Mouse (Mus musculus) spleen, adult 12 weeks (tissue): ENCODE data around the gene Gmip.

Source experiments
- DNase-seq: peaks from one replicate; pipeline ENCODE4 v3.0.0; 2022; ENCODE audit warnings: low spot score

Gmip gene

GRCm38 (mm10) chr8:69804537-69804936, 3.9 kb upstream of the Gmip start:
- no peak for DNase-seq

DNA sequence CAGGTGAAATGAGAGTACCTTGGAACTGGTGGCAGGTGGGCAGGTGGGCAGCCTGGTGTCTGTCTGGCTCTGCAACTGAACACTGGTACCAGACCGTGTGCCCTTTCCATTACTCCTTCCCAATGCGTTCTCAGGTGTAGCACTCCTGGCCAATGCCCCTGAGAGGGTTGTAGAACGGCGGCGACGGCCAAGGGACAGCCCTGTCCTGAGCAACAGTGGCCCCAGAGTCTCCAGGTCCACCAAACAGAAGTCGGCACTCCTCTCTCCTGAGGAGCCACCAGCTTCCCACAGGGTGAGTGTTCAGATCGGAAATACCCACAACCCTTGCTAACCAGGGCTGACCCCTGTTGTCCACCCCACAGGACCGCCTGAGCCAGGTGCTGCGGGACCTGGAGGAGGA, 3.4 kb upstream of the Gmip start:
- DNase-seq = no peak

- DNase-seq = no peak
These were observed 3.0 kb upstream of the Gmip start for GRCm38 (mm10) chr8:69805491-69805890.

DNA sequence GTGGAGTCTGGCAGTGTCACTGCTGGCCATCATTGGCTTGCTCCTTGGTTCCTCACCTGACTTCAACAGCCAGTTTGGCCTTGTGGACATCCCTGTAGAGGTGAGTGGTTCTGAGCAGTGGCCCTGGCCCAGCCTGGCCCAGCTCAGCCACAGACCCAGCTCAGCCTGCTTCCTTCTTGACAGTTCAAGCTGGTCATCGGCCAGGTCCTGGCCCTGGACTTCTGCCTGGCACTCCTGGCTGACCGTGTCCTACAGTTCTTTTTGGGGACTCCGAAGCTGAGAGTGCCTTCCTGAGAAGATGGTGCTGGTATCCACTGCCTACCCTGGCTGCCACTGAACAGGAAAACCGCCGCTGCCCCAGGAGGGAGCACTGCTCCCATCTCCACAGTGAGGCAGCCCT, 1.2 kb upstream of the Gmip start:
- DNase-seq = no peak

DNA sequence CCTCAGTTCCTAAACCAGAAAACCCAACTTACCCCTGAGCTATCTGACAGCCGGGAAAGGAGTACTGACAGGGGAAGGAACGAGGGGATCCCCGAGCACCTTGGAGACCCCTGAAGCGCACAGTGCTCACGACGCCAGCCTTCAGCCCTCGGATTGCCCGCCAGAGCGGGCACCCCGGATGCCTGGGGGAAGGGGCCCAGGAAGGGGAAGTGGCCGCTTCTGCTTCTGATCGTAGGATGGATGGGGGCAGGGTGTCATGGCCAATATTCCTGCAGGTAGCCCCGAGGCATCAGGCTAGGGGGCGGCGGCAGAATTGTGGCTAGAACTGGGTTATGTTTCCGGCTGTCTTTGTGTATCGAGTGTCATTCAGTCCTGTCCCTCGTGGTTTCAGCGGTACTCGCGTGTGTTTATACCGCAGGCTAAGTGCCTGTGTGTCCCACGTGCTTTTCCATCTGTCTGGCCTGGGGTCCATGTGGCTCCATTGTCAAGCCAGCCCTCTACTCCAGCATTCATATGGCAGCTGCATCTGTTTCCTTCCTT, 455 bp downstream of the Gmip start:
- DNase-seq = no peak

GRCm38 (mm10) chr8:69809820-69810219, 1.3 kb downstream of the Gmip start:
- DNase-seq = no peak

- DNase-seq = no peak
These were observed 6.4 kb downstream of the Gmip start for GRCm38 (mm10) chr8:69814881-69815280.

DNA sequence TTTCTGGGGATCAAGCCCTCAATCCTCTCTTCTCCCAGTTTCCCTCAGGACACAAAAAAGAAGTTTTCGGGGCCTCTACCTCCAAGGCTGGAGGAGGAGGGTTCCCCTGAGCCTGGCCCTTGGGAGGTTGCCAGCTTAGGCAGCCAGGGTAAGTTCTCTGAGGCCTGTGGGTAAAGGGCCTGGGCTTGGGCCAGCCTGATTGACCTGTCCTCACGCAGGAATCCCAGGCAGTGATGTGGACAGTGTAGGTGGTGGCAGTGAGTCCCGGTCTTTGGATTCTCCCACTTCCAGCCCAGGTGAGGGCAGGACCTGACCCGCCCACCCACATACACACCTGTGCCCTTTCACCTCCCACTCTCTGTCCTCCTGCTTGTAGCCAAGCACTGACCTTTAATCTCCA, 6.9 kb downstream of the Gmip start:
- DNase-seq = no peak

GRCm38 (mm10) chr8:69820466-69820865, 12.0 kb downstream of the Gmip start:
- DNase-seq = no peak

- DNase-seq = no peak
These were observed 13.5 kb downstream of the Gmip start for GRCm38 (mm10) chr8:69821971-69822385.

DNA sequence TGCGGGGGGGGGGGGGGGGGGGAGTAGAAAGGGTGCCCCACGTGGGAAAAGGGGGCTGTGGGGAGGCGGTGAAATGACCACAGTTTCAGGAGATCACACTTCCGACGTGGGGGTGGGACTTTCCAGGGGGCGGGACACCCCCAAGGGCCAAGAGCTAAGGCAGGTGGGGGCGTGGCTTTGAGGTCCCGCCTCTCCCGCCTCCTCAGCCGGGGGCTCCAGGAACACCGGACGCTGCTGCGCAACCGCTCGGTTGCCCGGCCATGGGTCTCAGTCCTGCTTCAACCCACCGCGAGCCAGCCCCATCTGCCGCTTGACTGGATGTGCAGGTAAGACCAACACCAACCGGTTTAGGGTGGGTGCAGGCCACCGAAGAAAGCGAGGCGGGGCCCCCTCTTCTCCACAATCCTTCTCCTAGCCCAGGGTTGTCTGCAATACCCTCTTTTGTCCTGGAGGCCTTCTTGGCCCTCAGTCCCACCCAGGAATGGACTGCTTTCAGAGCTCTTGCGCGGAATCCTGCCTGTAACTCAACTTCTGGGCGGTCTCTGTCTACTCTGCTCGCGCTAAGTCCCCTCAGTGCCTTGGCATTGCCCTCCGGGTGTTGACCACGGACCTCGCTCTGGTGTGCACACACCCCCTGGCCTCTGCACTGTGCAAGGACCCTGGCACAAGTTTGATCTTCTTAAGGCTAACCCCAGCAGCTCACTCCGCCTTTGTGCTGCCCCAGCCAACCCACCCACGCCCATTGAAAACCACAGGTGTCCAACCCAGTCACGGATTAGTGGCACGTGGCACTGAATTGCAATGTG, 14.1 kb downstream of the Gmip start, which contains the start of gene Lpar2:
Lpar2 (plus strand) TSS at position 44 of the 806 bp plus-strand sequence.
- DNase-seq = no peak

DNA sequence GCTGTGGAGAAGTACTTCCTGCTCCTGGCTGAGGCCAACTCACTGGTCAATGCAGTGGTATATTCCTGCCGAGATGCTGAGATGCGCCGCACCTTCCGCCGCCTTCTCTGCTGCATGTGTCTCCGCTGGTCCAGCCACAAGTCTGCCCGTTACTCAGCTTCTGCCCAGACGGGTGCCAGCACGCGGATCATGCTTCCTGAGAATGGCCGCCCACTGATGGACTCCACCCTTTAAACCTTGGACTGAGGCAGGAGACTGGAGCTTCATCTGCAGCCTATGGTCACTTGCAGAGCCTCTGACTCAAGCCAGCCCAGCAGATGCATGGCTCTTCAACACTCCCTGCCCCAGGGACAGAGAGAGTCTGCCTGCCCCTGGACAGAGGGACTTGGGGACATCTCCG, 17.9 kb downstream of the Gmip start:
- no peak for DNase-seq

GRCm38 (mm10) chr8:69832298-69832853, 23.9 kb downstream of the Gmip start, which contains the start of gene Pbx4:
TSS of gene Pbx4 (plus strand) at chr8:69832491.
- DNase-seq = peak; percentile 69

- DNase-seq = no peak
These were observed 28.7 kb downstream of the Gmip start for GRCm38 (mm10) chr8:69837057-69837682.

DNA sequence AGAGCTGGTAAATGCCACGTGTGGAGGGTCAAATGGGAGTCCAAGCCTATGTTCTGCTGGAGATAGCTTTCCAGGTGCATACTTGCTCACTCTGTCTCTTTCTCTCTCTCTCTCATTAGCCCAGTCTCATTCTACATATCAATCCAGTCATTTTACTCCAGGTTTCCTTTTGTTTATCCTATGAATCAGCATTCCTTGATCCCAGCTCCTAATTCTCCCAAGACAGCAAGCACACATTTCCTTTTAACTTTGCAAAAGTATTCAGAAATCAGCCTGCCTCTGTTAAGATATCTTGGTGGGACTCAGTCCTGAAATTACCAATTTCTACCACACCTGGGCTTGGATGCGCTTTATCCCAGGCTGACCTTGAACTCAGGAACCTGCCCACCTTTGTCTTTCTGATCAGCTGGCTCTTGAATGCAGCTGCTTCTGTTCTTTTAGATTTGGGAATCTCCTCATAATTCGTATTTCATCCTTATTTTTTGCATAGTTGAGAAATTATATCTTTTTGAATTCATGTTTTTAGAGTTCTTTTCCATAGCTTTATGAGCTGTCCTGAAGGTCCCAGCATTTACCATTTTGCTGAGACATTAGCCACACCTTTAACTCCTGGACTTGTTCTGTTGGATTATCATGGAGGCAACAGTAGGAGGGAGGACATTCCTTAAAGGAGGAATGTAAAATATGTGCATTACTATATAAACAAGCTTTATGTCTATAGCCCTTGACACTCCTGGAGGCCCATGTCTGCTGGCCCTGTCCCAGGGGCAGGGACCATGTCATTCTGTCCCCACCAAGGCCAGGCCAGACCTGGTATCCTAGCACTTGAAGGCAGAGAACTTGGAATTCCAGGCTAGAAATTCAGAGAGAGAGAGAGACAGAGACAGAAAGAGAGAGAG, 38.9 kb downstream of the Gmip start:
- no peak for DNase-seq

GRCm38 (mm10) chr8:69848951-69849350, 40.5 kb downstream of the Gmip start:
- DNase-seq = no peak

- no peak for DNase-seq
These were observed 41.4 kb downstream of the Gmip start for GRCm38 (mm10) chr8:69849899-69850298.

- DNase-seq = no peak
These were observed 42.5 kb downstream of the Gmip start for GRCm38 (mm10) chr8:69850926-69851506.

GRCm38 (mm10) chr8:69853869-69854268, 45.4 kb downstream of the Gmip start:
- DNase-seq = no peak

GRCm38 (mm10) chr8:69860807-69861206, 52.3 kb downstream of the Gmip start:
- DNase-seq = no peak

- DNase-seq = no peak
These were observed 52.8 kb downstream of the Gmip start for GRCm38 (mm10) chr8:69861251-69861650.
